Mouse (Mus musculus): ENCODE measurements around the gene Tenm4. TPM values are rescaled to one million over a fixed set of nuclear protein-coding genes. Genes with fewer than 3 reads are reported as not detected.

The Tenm4 gene
- polyA plus RNA-seq, 1 experiment from 2014 or later = 9.1 TPM

DNA sequence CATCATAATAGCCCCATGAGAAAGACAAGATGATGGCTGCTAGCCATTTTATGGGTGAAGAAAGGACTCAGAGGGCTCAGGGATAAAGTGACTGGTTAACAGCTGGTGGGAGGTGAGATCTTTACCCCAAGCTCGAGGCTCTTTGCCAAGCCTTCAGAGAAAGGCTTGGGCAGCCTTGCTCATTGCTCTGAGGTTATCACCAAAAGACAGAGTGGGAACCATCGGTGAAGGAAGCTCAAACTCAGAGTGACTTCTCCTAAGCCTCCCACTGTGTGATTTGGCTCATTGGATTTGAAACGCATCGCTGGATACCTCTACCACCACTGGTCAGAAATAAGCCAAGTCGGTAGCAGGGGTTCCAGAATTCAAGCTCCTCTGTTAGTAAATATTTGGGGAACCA, 19.1 kb upstream of the Tenm4 start:
- Histone ChIP-seq H3K4me3 (ENCODE audit: low read length) (no peak overlapping the region), H3K36me3 (ENCODE audit: control insufficient read depth, insufficient read depth) (no peaks in the 10 kb centered on the region), H3K4me2 (ENCODE audit: low read depth, low read length) (no peak overlapping the region), H3K4me1 (ENCODE audit: control insufficient read depth, insufficient read depth, low read length) (peaks cover 14% of the 10 kb centered on the region), H3K27ac (ENCODE audit: low read length) (no peak overlapping the region), H3K27me3 (ENCODE audit: control insufficient read depth, insufficient read depth, low read length) (no peaks in the 10 kb centered on the region), H3K9ac (ENCODE audit: low read length) (no peak overlapping the region), H3K9me3 (replicated peaks; ENCODE audit: control insufficient read depth, low read length) (no peaks in the 10 kb centered on the region)
- no peak for ATAC-seq (replicated peaks; ENCODE audit: extremely low read depth, insufficient read depth, low FRiP score)
- 50% methylated on average over 5 of the region's 5 CpGs for WGBS

DNA sequence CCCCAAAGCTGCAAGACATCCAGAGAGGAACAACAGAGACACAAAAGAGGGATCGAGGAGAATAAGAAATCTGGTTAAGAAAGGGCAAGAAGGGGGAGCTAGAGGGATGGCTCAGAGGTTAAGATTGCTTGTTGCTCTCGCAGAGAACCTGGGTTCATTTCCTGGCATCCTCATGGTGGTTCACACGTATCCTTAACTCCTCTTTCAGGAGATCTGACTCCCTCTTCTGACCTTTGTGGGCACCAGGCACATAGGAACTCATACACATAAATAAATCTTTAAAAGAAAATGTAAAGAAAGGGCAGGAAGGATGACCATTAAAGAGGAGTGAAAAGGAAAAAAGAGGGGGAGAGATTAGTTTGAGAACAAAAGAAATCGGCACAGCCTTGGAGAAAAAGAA, 18.6 kb upstream of the Tenm4 start:
- Histone ChIP-seq H3K4me2 (ENCODE audit: low read depth, low read length) (peak overlapping the region; percentile 68), H3K9me3 (replicated peaks; ENCODE audit: control insufficient read depth, low read length) (no peaks in the 10 kb centered on the region), H3K36me3 (ENCODE audit: control insufficient read depth, insufficient read depth) (no peaks in the 10 kb centered on the region), H3K9ac (ENCODE audit: low read length) (no peak overlapping the region; the same call in 1 of the 2 replicates), H3K4me1 (ENCODE audit: control insufficient read depth, insufficient read depth, low read length) (peaks cover 11% of the 10 kb centered on the region), H3K27ac (ENCODE audit: low read length) (no peak overlapping the region), H3K4me3 (ENCODE audit: low read length) (peak overlapping the region; percentile 58; the same call in 1 of the 2 replicates), H3K27me3 (ENCODE audit: control insufficient read depth, insufficient read depth, low read length) (no peaks in the 10 kb centered on the region)
- 33% methylated on average over 4 of the region's 4 CpGs for WGBS
- no peak for ATAC-seq (replicated peaks; ENCODE audit: extremely low read depth, insufficient read depth, low FRiP score)

DNA sequence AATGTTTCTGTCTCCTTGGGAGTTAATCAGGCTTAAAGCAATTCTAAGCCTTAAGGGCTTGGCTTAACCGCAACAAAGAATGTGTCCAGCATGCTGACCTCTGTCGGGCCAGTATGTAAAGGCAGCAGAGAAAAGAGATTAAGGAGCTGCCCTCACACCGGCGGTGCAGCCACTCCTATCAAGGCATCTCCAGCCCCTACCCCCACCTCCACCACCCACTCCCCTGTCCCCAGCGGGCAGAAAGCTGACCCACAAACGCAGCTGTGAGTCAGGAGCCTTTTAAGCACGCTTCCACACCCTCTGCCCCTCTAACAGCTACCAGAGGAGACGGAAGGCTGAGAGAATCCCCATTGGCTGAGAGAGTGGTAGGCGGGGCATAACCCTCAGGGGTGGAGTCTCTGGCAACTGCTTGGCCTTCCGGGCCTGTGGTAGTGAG, 18.1 kb upstream of the Tenm4 start:
- ATAC-seq (replicated peaks; ENCODE audit: extremely low read depth, insufficient read depth, low FRiP score) = peak; percentile 94
- H3K27ac ChIP-seq (ENCODE audit: low read length) = no peak overlapping the region

DNA sequence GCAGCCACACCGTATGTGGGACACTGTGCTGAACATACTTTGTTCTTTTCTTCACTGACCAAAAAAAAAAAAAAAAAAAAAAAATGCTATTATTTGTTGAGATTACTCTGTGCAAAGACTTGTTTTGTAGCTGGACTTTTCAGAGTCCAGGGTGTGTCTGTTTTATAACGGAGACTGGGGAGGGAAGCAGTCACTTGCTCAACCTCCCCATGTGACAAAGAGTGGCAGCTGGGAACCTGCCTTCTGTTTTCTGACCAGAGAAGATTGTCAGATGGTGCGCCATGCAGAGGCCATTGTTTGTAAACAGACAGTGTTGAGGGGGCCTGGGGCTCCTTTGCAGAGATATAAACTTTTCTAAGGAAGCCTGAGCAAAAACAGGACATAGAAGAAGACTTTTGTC, 17.0 kb upstream of the Tenm4 start:
- Histone ChIP-seq H3K27ac (ENCODE audit: low read length) (no peak overlapping the region), H3K4me2 (ENCODE audit: low read depth, low read length) (no peak overlapping the region), H3K9me3 (replicated peaks; ENCODE audit: control insufficient read depth, low read length) (no peaks in the 10 kb centered on the region), H3K36me3 (ENCODE audit: control insufficient read depth, insufficient read depth) (no peaks in the 10 kb centered on the region), H3K9ac (ENCODE audit: low read length) (no peak overlapping the region), H3K4me1 (ENCODE audit: control insufficient read depth, insufficient read depth, low read length) (peaks cover 6% of the 10 kb centered on the region), H3K4me3 (ENCODE audit: low read length) (no peak overlapping the region), H3K27me3 (ENCODE audit: control insufficient read depth, insufficient read depth, low read length) (no peaks in the 10 kb centered on the region)
- ATAC-seq (replicated peaks; ENCODE audit: extremely low read depth, insufficient read depth, low FRiP score) = no peak
- WGBS = 88% methylated on average over 3 of the region's 3 CpGs

More for the DNA sequence above, 18.1 kb upstream of the Tenm4 start:
- WGBS = 1% methylated on average over 10 of the region's 10 CpGs
- H3K9me3 ChIP-seq (replicated peaks; ENCODE audit: control insufficient read depth, low read length) = no peaks in the 10 kb centered on the region
- no peaks in the 10 kb centered on the region for H3K27me3 ChIP-seq (ENCODE audit: control insufficient read depth, insufficient read depth, low read length)
- peak overlapping the region; percentile 63; the same call in 1 of the 2 replicates for H3K9ac ChIP-seq (ENCODE audit: low read length)
- H3K4me3 ChIP-seq (ENCODE audit: low read length) = peak overlapping the region; percentile 58
- H3K4me2 ChIP-seq (ENCODE audit: low read depth, low read length) = peak overlapping the region; percentile 68
- H3K36me3 ChIP-seq (ENCODE audit: control insufficient read depth, insufficient read depth) = no peaks in the 10 kb centered on the region
- H3K4me1 ChIP-seq (ENCODE audit: control insufficient read depth, insufficient read depth, low read length) = peaks cover 7% of the 10 kb centered on the region

DNA sequence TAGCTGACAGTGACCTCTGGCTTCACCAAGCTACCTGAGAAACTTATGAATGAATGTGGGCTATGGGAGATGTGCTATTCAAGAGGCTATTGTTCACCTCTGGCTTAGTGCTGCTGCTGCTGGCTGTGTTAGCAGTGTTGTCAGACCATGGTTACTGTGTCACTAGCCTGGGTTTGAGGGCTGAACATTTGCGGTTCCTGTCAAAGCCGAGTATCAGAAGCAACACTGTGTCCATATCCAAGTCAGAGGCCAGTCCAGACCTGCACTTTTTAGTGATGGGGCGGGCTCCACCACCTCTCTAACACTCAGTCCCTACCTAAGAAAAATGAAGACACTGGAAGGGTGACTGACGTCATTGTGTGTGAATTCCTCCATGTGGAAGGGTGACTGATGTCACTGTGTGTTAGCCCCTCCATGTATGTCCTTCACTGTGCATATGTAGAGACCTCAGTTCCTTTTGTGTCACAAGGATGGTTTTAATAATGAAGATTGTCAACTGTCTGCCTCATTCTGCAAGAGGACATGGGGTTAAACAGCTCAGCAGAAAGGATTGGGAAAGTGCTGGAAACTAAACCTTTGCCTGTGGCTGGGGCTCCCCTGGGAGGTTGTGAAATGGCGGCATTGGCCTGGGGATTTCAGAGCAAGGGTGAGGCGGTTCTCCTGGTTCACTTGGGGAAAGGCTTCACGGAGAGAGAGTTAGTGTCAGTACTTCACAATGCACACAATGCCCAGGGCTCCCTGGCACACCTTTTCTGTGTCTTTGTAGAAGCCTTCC, 14.4 kb upstream of the Tenm4 start:
- H3K4me3 ChIP-seq (ENCODE audit: low read length) = no peak overlapping the region
- no peaks in the 10 kb centered on the region for H3K9me3 ChIP-seq (replicated peaks; ENCODE audit: control insufficient read depth, low read length)
- WGBS = 77% methylated on average over 7 of the region's 7 CpGs
- H3K36me3 ChIP-seq (ENCODE audit: control insufficient read depth, insufficient read depth) = no peaks in the 10 kb centered on the region
- no peaks in the 10 kb centered on the region for H3K27me3 ChIP-seq (ENCODE audit: control insufficient read depth, insufficient read depth, low read length)
- H3K27ac ChIP-seq (ENCODE audit: low read length) = no peak overlapping the region
- H3K4me2 ChIP-seq (ENCODE audit: low read depth, low read length) = no peak overlapping the region
- peaks cover 6% of the 10 kb centered on the region for H3K4me1 ChIP-seq (ENCODE audit: control insufficient read depth, insufficient read depth, low read length)
- no peak for ATAC-seq (replicated peaks; ENCODE audit: extremely low read depth, insufficient read depth, low FRiP score)
- H3K9ac ChIP-seq (ENCODE audit: low read length) = no peak overlapping the region

DNA sequence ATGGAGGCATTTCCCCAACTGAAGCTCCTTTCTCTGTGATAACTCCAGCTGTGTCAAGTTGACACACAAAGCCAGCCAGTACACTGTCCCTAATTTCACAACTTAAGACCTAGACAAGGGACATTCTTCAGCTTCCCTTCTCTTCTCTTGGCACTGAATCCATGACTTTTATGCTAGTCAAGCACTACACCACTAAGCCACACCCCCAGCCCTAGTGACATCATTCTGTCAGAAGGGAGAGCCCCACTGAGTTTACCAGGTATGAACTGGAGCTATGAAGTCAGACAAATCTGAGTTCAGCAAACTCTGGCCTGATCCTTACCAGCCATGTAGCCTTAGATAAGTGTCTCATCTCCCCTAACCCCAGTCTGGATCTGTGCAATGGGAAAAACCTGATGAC, 6.9 kb upstream of the Tenm4 start:
- Histone ChIP-seq H3K4me2 (ENCODE audit: low read depth, low read length) (no peak overlapping the region), H3K9ac (ENCODE audit: low read length) (no peak overlapping the region), H3K4me1 (ENCODE audit: control insufficient read depth, insufficient read depth, low read length) (no peaks in the 10 kb centered on the region), H3K27me3 (ENCODE audit: control insufficient read depth, insufficient read depth, low read length) (no peaks in the 10 kb centered on the region), H3K4me3 (ENCODE audit: low read length) (no peak overlapping the region), H3K9me3 (replicated peaks; ENCODE audit: control insufficient read depth, low read length) (no peaks in the 10 kb centered on the region), H3K36me3 (ENCODE audit: control insufficient read depth, insufficient read depth) (no peaks in the 10 kb centered on the region), H3K27ac (ENCODE audit: low read length) (no peak overlapping the region)
- no peak for ATAC-seq (replicated peaks; ENCODE audit: extremely low read depth, insufficient read depth, low FRiP score)

DNA sequence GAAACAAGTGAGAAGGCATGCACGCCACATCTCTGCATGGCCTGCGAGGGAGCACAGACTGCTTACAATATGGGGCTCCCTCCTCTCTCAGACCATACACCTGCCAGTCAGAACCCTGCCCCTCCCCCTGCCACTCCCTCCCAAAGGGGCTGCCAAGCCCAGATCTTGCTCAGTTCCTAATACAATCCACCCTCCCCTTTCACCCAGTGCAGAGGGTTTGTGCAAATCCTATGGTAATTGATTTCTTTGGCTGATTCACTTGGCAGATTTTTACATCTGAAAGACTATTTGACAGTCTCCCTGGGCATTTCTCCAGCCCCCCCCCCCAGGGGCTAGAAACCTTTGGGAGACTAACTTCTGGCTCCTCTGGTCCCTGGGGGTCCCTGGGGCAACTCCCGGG, 2.1 kb upstream of the Tenm4 start:
- no peak for ATAC-seq (replicated peaks; ENCODE audit: extremely low read depth, insufficient read depth, low FRiP score)
- H3K9me3 ChIP-seq (replicated peaks; ENCODE audit: control insufficient read depth, low read length) = no peaks in the 10 kb centered on the region
- 47% methylated on average over 3 of the region's 3 CpGs for WGBS
- H3K4me3 ChIP-seq (ENCODE audit: low read length) = no peak overlapping the region
- H3K9ac ChIP-seq (ENCODE audit: low read length) = no peak overlapping the region
- H3K4me2 ChIP-seq (ENCODE audit: low read depth, low read length) = no peak overlapping the region
- H3K4me1 ChIP-seq (ENCODE audit: control insufficient read depth, insufficient read depth, low read length) = 0 out of 2 replicates have a peak, but pooled peaks cover 3% of the 10 kb centered on the region
- H3K27ac ChIP-seq (ENCODE audit: low read length) = no peak overlapping the region
- no peaks in the 10 kb centered on the region for H3K27me3 ChIP-seq (ENCODE audit: control insufficient read depth, insufficient read depth, low read length)
- H3K36me3 ChIP-seq (ENCODE audit: control insufficient read depth, insufficient read depth) = no peaks in the 10 kb centered on the region

DNA sequence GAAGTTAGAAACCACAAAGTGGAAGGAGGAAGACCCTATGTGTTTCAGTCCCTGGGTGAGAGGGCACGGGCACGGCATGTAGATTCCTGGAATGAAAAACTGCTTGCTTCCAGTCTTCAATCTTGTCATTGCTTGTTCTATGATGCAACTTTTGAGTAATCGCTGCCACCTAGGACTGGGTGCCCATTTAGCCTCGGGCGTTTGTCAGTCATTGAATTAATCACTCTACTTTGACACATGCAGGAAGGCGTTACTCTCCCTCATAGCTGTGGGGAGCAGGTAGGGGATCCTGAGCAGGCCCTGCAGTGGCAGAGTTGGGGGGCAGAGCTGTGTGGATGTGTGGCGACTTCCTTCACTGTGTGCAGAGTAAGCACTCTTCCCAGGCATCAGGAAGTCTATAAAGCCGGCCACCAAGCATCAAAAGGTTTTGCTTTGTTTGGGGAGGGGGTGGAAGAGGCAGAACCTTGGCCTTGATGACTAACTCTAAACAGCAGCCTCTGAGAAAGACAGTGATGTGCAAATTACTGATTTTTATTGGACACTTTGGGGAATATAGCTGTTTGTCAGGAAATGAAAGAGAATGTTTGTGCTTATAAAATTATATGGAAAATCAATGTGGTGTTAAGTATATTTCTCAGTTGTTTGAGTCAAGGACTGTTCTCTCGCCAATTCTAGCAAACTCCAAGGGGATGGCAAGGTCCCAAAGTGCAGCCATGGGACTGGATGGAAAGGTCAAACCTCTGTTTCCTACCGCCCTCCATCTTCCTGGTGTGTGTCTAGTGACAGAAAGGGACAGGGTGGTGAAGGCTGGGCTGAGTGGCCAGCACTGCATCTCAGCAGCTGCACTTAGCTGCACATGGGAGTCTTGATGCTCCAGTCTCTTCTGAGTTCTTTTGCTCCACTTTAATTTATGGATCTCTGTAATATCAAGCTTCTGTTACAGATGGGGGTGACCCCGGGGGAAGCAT, 834 bp downstream of the Tenm4 start:
- Histone ChIP-seq H3K27me3 (ENCODE audit: control insufficient read depth, insufficient read depth, low read length) (no peaks in the 10 kb centered on the region), H3K9me3 (replicated peaks; ENCODE audit: control insufficient read depth, low read length) (no peaks in the 10 kb centered on the region), H3K4me2 (ENCODE audit: low read depth, low read length) (peak overlapping the region; percentile 39; the same call in 1 of the 2 replicates), H3K27ac (ENCODE audit: low read length) (no peak overlapping the region), H3K36me3 (ENCODE audit: control insufficient read depth, insufficient read depth) (no peaks in the 10 kb centered on the region), H3K9ac (ENCODE audit: low read length) (no peak overlapping the region), H3K4me3 (ENCODE audit: low read length) (no peak overlapping the region), H3K4me1 (ENCODE audit: control insufficient read depth, insufficient read depth, low read length) (0 out of 2 replicates have a peak, but pooled peaks cover 3% of the 10 kb centered on the region)
- WGBS = 41% methylated on average over 11 of the region's 11 CpGs
- ATAC-seq (replicated peaks; ENCODE audit: extremely low read depth, insufficient read depth, low FRiP score) = no peak

DNA sequence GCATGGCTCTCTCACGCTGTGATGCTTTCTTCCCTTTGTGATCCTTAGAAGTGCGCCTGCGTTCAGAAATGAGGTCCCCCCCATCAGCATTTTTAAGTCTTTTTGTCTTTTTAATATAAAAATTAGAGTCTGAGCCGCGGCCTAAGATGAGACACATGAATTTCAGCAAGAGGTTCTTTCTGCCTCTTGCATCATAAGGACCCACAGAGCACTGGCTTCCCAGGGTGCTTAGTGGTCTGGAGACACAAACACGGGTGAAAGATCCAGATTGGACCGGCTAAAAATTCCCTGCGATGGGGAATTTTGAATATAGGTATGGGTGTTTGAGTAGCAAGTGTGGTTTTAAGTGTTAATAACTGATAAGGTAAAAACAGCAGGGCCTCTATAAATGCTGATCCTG, 5.7 kb downstream of the Tenm4 start:
- 80% methylated on average over 8 of the region's 8 CpGs for WGBS
- no peak for ATAC-seq (replicated peaks; ENCODE audit: extremely low read depth, insufficient read depth, low FRiP score)

More for the DNA sequence above, 5.7 kb downstream of the Tenm4 start:
- no peaks in the 10 kb centered on the region for H3K36me3 ChIP-seq (ENCODE audit: control insufficient read depth, insufficient read depth)
- H3K4me2 ChIP-seq (ENCODE audit: low read depth, low read length) = no peak overlapping the region
- no peaks in the 10 kb centered on the region for H3K9me3 ChIP-seq (replicated peaks; ENCODE audit: control insufficient read depth, low read length)
- no peak overlapping the region for H3K27ac ChIP-seq (ENCODE audit: low read length)
- H3K4me1 ChIP-seq (ENCODE audit: control insufficient read depth, insufficient read depth, low read length) = no peaks in the 10 kb centered on the region
- no peak overlapping the region for H3K9ac ChIP-seq (ENCODE audit: low read length)
- no peak overlapping the region for H3K4me3 ChIP-seq (ENCODE audit: low read length)
- H3K27me3 ChIP-seq (ENCODE audit: control insufficient read depth, insufficient read depth, low read length) = no peaks in the 10 kb centered on the region
